Mouse (Mus musculus) forebrain, embryonic 14.5 days (tissue): ENCODE data around the gene Tmsb4x. TPM values are rescaled to one million over a fixed set of nuclear protein-coding genes. Genes with fewer than 3 reads are reported as not detected.
A peak's percentile ranks its signal among the peaks of the same experiment; 100 is the strongest.

ENCODE experiments used
- ATAC-seq: fragments of 200-750 bp; cut with Nextera tagmentation; 2 replicates; pipeline ENCODE4 v1.8.0; 2017; ENCODE audit warnings: mild to moderate bottlenecking, moderate library complexity
- DNase-seq: peaks from one replicate; pipeline ENCODE4 v3.0.0-alpha.2; 2015; ENCODE audit warnings: low spot score
- H3K27ac ChIP-seq: fragments of 300-500 bp; sonication (generic); 2 replicates; pipeline ENCODE4 v1.5.1; 2014; ENCODE audit warnings: low read depth, mild to moderate bottlenecking, control low read depth, low read length, moderate library complexity
- H3K27me3 ChIP-seq: fragments of 300-500 bp; sonication (generic); replicated peaks from 2 replicates; pipeline ENCODE4 v1.6.1; 2014; ENCODE audit warnings: low read length, control low read depth, mixed read lengths; ENCODE audit not compliant: control insufficient read depth, insufficient read depth
- H3K36me3 ChIP-seq: fragments of 300-500 bp; sonication (generic); 2 replicates; pipeline ENCODE4 v1.6.1; 2014; ENCODE audit warnings: low read length, control low read depth; ENCODE audit not compliant: control insufficient read depth, insufficient read depth
- H3K4me1 ChIP-seq: fragments of 300-500 bp; sonication (generic); 2 replicates; pipeline ENCODE4 v1.6.1; 2014; ENCODE audit warnings: antibody characterized with exemption, low read length, control low read depth; ENCODE audit not compliant: control insufficient read depth, insufficient read depth
- H3K4me2 ChIP-seq: fragments of 300-500 bp; sonication (generic); 2 replicates; pipeline ENCODE4 v1.6.1; 2014; ENCODE audit warnings: mild to moderate bottlenecking, control low read depth, low read length
- H3K4me3 ChIP-seq: fragments of 300-500 bp; sonication (generic); 2 replicates; pipeline ENCODE4 v1.5.1; 2014; ENCODE audit warnings: low read depth, low read length, control low read depth
- H3K9ac ChIP-seq: fragments of 300-500 bp; sonication (generic); 2 replicates; pipeline ENCODE4 v1.6.1; 2014; ENCODE audit warnings: mild to moderate bottlenecking, low read length, control low read depth, moderate library complexity
- H3K9me3 ChIP-seq: fragments of 300-500 bp; sonication (generic); replicated peaks from 2 replicates; pipeline ENCODE4 v1.6.1; 2016; ENCODE audit warnings: low read length, control low read depth, mixed read lengths; ENCODE audit not compliant: control insufficient read depth
- WGBS: fragments of 180-500 bp; shearing (Covaris S2); extraction: QIAGEN DNeasy Blood & Tissue Kit; methylation state at CpG from one replicate; pipeline ENCODE4 v1.1.7; 2014; 5-methylcytosine and 5-hydroxymethylcytosine counted together
- polyA plus RNA-seq: library from polyadenylated mRNA; unstranded; fragments of >200 nt; fragmentation: Nextera tagmentation; extraction: Ambion mirVana; gene quantifications from 2 replicates; pipeline ENCODE4 v1.2.1, GENCODE M21; 2014

Tmsb4x gene
- polyA plus RNA-seq: 7,141 and 7,206 TPM in 2 replicates

GRCm38 (mm10) chrX:167208978-167209754 is at the start of gene Tmsb4x:
Tmsb4x (minus strand) TSS chrX:167209315.
- H3K4me3 ChIP-seq: peak within 1 kb of the TSS; percentile 46
- peak within 1 kb of the TSS; percentile 92 for H3K27ac ChIP-seq
- H3K36me3 ChIP-seq: peaks cover 6% of the 10 kb centered on the region; the same call in 1 of the 2 replicates
- DNase-seq (peak; percentile 93), ATAC-seq (peak; percentile 92)
- H3K9ac ChIP-seq: peak within 1 kb of the TSS; percentile 87
- H3K4me1 ChIP-seq: no peaks in the 10 kb centered on the region
- H3K4me2 ChIP-seq: peak within 1 kb of the TSS; percentile 53
- 30% methylated on average over 39 of the region's 39 CpGs for WGBS
- no peaks in the 10 kb centered on the region for H3K9me3 ChIP-seq
- H3K27me3 ChIP-seq: no peaks in the 10 kb centered on the region

GRCm38 (mm10) chrX:167241736-167242135 is 32.6 kb upstream of the Tmsb4x start:
- H3K4me2 ChIP-seq: no peak overlapping the region
- WGBS: 93% methylated on average over 3 of the region's 3 CpGs
- H3K4me3 ChIP-seq: no peak overlapping the region
- H3K9ac ChIP-seq: no peak overlapping the region
- H3K27me3 ChIP-seq: no peaks in the 10 kb centered on the region
- H3K4me1 ChIP-seq: no peaks in the 10 kb centered on the region
- DNase-seq (no peak), ATAC-seq (no peak)
- no peaks in the 10 kb centered on the region for H3K36me3 ChIP-seq
- no peaks in the 10 kb centered on the region for H3K9me3 ChIP-seq
- no peak overlapping the region for H3K27ac ChIP-seq

- H3K9me3 ChIP-seq: no peaks in the 10 kb centered on the region
- no peak overlapping the region for H3K4me3 ChIP-seq
- no peak overlapping the region for H3K4me2 ChIP-seq
- H3K4me1 ChIP-seq: no peaks in the 10 kb centered on the region
- H3K9ac ChIP-seq: no peak overlapping the region
- H3K27ac ChIP-seq: no peak overlapping the region
- 40% methylated on average over 9 of the region's 9 CpGs for WGBS
- no peak for DNase-seq
- H3K36me3 ChIP-seq: no peaks in the 10 kb centered on the region
- ATAC-seq: no peak
- H3K27me3 ChIP-seq: no peaks in the 10 kb centered on the region
Measured at GRCm38 (mm10) chrX:167239293-167239921, 30.3 kb upstream of the Tmsb4x start.

- Histone ChIP-seq H3K27me3 (no peaks in the 10 kb centered on the region), H3K4me3 (no peak overlapping the region), H3K4me1 (no peaks in the 10 kb centered on the region), H3K27ac (no peak overlapping the region), H3K36me3 (no peaks in the 10 kb centered on the region), H3K4me2 (no peak overlapping the region), H3K9me3 (no peaks in the 10 kb centered on the region), H3K9ac (no peak overlapping the region)
- 28% methylated on average over 9 of the region's 9 CpGs for WGBS
- DNase-seq (peak; percentile 81), ATAC-seq (peak; percentile 82)
Measured at GRCm38 (mm10) chrX:167233104-167233687, 24.1 kb upstream of the Tmsb4x start.

GRCm38 (mm10) chrX:167231150-167231549 is 22.0 kb upstream of the Tmsb4x start:
- no peak overlapping the region for H3K27ac ChIP-seq
- H3K27me3 ChIP-seq: no peaks in the 10 kb centered on the region
- 60% methylated on average over 8 of the region's 8 CpGs for WGBS
- no peaks in the 10 kb centered on the region for H3K9me3 ChIP-seq
- no peak overlapping the region for H3K4me3 ChIP-seq
- no peak overlapping the region for H3K4me2 ChIP-seq
- H3K9ac ChIP-seq: no peak overlapping the region
- no peaks in the 10 kb centered on the region for H3K4me1 ChIP-seq
- ATAC-seq (no peak), DNase-seq (peak; percentile 3)
- H3K36me3 ChIP-seq: no peaks in the 10 kb centered on the region

- Histone ChIP-seq H3K4me3 (no peak overlapping the region), H3K4me2 (no peak overlapping the region), H3K9ac (no peak overlapping the region), H3K27ac (no peak overlapping the region), H3K9me3 (no peaks in the 10 kb centered on the region), H3K4me1 (no peaks in the 10 kb centered on the region), H3K36me3 (no peaks in the 10 kb centered on the region), H3K27me3 (no peaks in the 10 kb centered on the region)
- no peak for DNase-seq
- WGBS: 63% methylated on average over 1 of the region's 1 CpGs
- no peak for ATAC-seq
Measured at GRCm38 (mm10) chrX:167229819-167230218, 20.7 kb upstream of the Tmsb4x start.

GRCm38 (mm10) chrX:167229206-167229605 is 20.1 kb upstream of the Tmsb4x start:
- Histone ChIP-seq H3K9ac (no peak overlapping the region), H3K4me1 (no peaks in the 10 kb centered on the region), H3K27me3 (no peaks in the 10 kb centered on the region), H3K27ac (no peak overlapping the region), H3K4me2 (no peak overlapping the region), H3K4me3 (no peak overlapping the region), H3K36me3 (no peaks in the 10 kb centered on the region), H3K9me3 (no peaks in the 10 kb centered on the region)
- ATAC-seq (no peak), DNase-seq (peak; percentile 17)
- WGBS: 42% methylated on average over 6 of the region's 6 CpGs

- DNase-seq: no peak
- Histone ChIP-seq H3K36me3 (no peaks in the 10 kb centered on the region), H3K27ac (no peak overlapping the region), H3K4me3 (no peak overlapping the region), H3K4me1 (no peaks in the 10 kb centered on the region), H3K9me3 (no peaks in the 10 kb centered on the region), H3K27me3 (no peaks in the 10 kb centered on the region), H3K4me2 (no peak overlapping the region), H3K9ac (no peak overlapping the region)
- ATAC-seq: no peak
- WGBS: 94% methylated on average over 6 of the region's 6 CpGs
Measured at GRCm38 (mm10) chrX:167227756-167228155, 18.6 kb upstream of the Tmsb4x start.

GRCm38 (mm10) chrX:167227138-167227537 is 18.0 kb upstream of the Tmsb4x start:
- Histone ChIP-seq H3K4me3 (no peak overlapping the region), H3K27me3 (no peaks in the 10 kb centered on the region), H3K36me3 (no peaks in the 10 kb centered on the region), H3K4me1 (no peaks in the 10 kb centered on the region), H3K27ac (no peak overlapping the region), H3K9ac (no peak overlapping the region), H3K9me3 (no peaks in the 10 kb centered on the region), H3K4me2 (no peak overlapping the region)
- ATAC-seq (no peak), DNase-seq (no peak)
- 83% methylated on average over 7 of the region's 7 CpGs for WGBS
